Mouse (Mus musculus): ENCODE results near the gene Asb8. TPM values are rescaled to one million over a fixed set of nuclear protein-coding genes. Genes with fewer than 3 reads are reported as not detected.
A peak's percentile ranks its signal among the peaks of the same experiment; 100 is the strongest.

Asb8 gene
- polyA plus RNA-seq, 1 experiment: 46.3 TPM

DNA sequence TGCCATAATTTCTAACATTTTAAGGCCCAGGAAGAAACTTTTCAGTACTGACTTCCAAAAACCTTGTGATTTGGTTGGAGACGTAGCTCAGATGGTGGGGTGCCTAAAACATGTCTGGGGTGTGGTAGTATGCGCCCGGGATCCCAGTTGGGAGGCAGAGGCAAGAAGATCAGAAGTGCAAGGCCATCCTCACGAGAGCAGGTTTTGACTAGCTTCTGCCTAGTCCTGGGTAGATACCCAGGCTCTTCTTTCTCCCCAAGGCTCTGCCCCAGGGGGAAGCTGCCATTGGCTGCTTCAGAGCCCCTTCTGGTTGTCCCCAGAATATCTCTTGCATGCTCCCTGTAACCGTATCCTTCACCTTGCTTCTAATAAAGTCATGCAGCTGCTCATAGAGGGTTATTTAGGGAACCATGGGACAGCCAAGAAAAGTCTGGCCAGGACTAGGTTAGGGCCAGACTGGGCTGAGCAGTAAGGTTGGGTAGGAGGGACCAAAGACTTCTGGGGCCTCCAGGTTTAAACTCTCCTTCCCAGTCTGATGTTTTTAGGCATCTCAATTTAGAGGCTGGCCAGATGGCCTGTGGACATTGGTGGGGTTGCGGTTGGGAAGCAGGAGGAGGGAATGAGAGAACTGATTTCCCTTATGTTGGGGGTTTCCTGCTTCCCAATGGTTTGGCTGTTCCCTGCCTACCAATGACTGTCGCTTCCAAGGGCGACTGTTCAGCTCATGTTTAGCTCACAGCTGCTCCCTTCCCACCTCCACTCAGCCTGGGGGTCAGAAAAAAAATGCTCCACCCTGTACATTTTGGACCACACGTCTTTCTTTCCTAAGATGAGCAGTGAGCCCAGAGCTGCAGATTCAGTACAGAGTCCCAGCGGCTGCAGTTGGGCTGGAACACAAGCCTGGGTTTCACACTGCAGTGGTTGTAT lies 50.3 kb downstream of the Asb8 start:
- DNase-seq (ENCODE audit: low read depth): no peak

- DNase-seq (ENCODE audit: low read depth): no peak
These were observed 51.1 kb downstream of the Asb8 start for GRCm38 (mm10) chr15:98114098-98114851.

DNA sequence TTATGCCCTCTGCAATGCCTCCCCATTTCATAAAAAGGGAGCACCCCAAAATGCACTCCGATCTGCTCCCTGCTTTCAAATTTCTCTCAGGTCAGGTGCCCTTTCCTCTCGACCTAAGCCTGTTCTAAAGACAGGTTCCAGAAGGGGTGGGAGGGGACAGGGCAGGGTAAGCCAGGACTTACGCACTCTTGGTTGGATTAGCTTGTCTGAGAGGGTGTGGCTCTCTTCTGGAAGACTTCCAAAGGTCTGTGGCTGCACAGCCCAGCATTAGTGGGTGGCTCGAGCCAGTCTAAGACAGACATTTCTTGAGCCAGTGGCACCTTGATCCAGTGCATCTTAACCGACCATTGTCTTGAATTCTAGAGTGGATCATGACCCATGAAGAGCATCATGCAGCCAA lies 53.6 kb downstream of the Asb8 start:
- no peak for DNase-seq (ENCODE audit: low read depth)

GRCm38 (mm10) chr15:98108297-98109152 lies 56.9 kb downstream of the Asb8 start:
- peak; percentile 46 for DNase-seq (ENCODE audit: low read depth)

DNA sequence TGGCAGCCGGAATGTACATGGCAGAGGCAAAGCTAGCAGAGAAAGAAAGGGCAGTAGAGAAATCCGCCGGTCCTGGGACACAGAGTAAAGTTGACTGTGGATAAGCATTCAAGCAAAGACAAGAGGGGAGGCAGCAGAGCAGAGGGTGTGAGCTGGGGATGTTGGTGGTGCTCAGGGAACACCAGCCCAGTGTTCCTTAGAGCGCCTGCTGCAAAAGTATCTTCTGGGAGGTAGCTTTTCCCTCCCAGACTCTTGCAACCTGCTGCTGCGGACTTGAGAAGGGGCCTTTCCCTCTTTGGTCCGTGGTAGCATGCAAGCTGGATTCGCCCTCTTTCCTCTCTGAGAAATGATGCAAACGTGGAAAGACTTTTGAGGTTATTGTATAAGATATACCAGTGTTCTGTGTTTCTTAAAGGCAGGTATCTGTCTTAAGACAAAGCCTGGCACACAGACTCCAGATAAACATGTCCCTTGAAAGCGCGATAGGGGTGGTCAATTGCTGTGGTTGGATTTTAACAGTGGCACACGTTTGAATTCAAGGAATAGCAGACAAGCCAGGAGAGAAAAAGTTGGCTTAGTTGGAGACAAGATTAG lies 57.6 kb downstream of the Asb8 start:
- DNase-seq (ENCODE audit: low read depth): no peak

- no peak for DNase-seq (ENCODE audit: low read depth)
These were observed 58.2 kb downstream of the Asb8 start for GRCm38 (mm10) chr15:98107230-98107629.

DNA sequence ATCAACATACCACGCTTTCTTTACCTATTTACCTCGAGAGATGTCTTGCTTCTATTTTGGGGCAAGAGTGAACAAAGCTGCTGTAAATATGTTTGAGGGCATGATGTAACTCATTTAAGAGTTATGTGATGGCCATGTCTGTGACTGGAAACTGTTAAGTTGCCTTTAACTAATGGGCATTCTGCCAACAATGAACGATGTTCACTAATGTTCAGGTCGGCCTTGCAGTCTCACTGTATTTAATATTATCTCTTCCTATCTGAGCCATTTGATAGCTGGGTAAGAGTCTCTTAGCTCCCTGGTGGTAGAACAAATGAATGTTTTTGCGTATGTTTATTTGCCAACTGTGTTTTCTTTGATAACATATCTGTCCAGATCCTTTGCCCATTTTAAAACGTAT lies 58.9 kb downstream of the Asb8 start:
- no peak for DNase-seq (ENCODE audit: low read depth)

GRCm38 (mm10) chr15:98102401-98102800 lies 63.0 kb downstream of the Asb8 start:
- no peak for DNase-seq (ENCODE audit: low read depth)

DNA sequence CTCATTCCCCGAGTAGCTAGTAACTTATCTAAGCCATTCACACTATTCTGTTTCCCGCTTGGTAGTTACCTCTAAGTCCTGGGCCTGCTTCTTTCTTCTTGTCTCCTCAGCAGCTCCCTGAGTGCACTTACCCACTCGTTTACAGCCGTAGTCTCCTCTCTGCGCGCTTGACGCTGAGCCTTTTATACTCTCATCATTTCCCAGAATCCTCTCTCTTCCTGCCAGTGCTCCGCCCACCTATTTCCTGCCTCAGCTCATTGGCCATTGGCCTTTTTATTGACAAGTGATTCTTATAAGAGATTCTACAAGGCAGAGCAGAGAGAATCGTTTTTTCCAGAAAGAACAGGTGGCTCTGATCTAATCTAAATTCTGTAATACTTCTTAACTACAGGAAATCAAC lies 66.9 kb downstream of the Asb8 start:
- no peak for DNase-seq (ENCODE audit: low read depth)

GRCm38 (mm10) chr15:98096957-98097356 lies 68.5 kb downstream of the Asb8 start:
- DNase-seq (ENCODE audit: low read depth): no peak

- no peak for DNase-seq (ENCODE audit: low read depth)
These were observed 70.5 kb downstream of the Asb8 start for GRCm38 (mm10) chr15:98094905-98095304.

DNA sequence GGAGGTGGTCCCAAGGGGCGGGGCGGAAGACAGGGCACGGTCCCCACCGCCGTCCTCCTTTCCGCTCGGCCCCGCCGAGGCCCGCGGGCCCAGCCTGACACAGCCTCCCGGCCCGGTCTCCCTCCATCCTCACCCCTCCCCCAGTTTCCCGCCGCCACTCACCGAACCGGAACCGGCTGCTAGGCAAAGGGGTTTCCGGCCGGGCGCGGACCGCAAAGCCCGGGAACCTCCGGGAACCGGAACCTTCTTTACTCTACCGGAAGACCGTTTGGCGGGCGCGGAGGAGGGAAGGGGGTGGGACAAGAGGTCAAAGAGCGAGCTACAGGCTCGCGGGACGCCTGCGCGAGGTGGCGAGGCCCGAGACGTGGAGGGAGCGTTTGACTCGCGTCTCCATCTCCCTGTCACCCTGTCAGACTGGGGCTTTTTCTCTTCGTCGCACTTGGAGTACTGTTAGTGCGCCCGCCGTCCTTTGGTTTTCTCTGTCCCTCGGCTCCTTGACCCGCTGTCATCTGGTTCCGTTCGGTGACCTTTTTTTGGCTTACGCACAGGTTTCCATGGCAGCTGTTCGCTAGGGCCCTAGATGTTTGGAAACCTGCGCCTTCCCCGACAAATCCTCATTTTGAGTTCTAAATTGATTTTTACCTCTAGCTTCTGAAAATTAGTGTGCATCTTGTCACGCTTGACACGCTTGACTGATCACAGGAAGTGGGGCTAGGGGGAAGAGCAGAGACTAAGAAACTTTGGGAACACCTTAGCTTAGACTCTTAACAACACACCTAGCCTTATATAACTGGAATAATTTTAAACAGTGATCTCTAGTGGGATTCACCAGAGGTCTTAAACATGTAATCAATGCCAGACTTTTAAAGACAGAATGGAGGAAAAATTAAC lies 72.1 kb downstream of the Asb8 start, which contains the start of gene Senp1:
Gene Senp1 (minus strand): TSS at position 624 of the 891 bp plus-strand sequence.
- DNase-seq (ENCODE audit: low read depth): no peak

- no peak for DNase-seq (ENCODE audit: low read depth)
These were observed 72.9 kb downstream of the Asb8 start, which contains the start of gene Pfkm for GRCm38 (mm10) chr15:98092372-98093120. Gene Pfkm, plus strand, starts transcription at chr15:98092589.

GRCm38 (mm10) chr15:98091841-98092240 lies 73.6 kb downstream of the Asb8 start:
- peak; percentile 72 for DNase-seq (ENCODE audit: low read depth)

- DNase-seq (ENCODE audit: low read depth): no peak
These were observed 75.8 kb downstream of the Asb8 start for GRCm38 (mm10) chr15:98089421-98090183.

DNA sequence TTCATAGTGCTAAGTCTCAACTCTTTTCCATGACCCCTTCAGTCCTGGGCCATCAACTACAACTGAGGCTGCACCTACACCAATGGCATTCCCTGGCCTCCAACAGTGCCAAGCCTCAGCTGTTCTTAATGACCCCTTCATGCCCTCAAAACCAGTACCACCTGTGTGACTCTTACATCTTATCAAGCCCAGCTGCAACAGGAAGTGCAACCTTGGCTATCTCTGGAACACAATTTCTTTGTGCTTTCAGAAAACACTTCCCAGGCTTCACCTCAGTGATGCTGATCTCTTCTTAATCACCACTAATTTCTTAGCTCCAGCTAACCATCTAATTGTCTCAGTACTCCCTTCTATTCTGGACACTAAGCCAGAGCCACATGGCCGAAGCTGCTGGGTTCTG lies 76.5 kb downstream of the Asb8 start:
- DNase-seq (ENCODE audit: low read depth): no peak
